Mouse (Mus musculus) CH12.LX (cell line): ENCODE data around the gene Rplp0. TPM values are rescaled to one million over a fixed set of nuclear protein-coding genes. Genes with fewer than 3 reads are reported as not detected.
A peak's percentile ranks its signal among the peaks of the same experiment; 100 is the strongest.

Experiments
- DNase-seq: peaks from one replicate; pipeline ENCODE4 v3.0.0-alpha.2; 2013; ENCODE audit errors: extremely low read depth
- H3K27ac ChIP-seq: 2 replicates; pipeline ENCODE4 v1.5.1; 2012; ENCODE audit warnings: low read depth, mild to moderate bottlenecking, control low read depth, moderate library complexity; ENCODE audit not compliant: insufficient read depth
- H3K27me3 ChIP-seq: replicated peaks from 2 replicates; pipeline ENCODE3; 2012; ENCODE audit warnings: inconsistent platforms
- H3K36me3 ChIP-seq, 2 experiments: replicated peaks in 1 of 2; 2 replicates each; pipeline versions ENCODE3 to v1.6.1; 2012; ENCODE audit warnings: inconsistent platforms in 1 of 2, low read length in 1 of 2, mild to moderate bottlenecking in 1 of 2, mixed read lengths in 1 of 2, moderate library complexity in 1 of 2; ENCODE audit not compliant: control insufficient read depth in 1 of 2, insufficient read depth in 1 of 2
- H3K4me1 ChIP-seq, 2 experiments: 2 replicates each; pipeline ENCODE4 v1.6.1; 2012; ENCODE audit warnings: inconsistent platforms in 1 of 2, moderate library complexity in 1 of 2; ENCODE audit not compliant: insufficient read depth in 2 of 2, control insufficient read depth in 1 of 2
- H3K4me2 ChIP-seq: 2 replicates; pipeline ENCODE4 v1.6.1; 2012; ENCODE audit warnings: low read depth, mild to moderate bottlenecking, control low read depth; ENCODE audit not compliant: poor library complexity, insufficient read depth, severe bottlenecking
- H3K4me3 ChIP-seq, 3 experiments: fragments of 150-350 bp in 1 of 3; sonication (generic) in 1 of 3; replicated peaks in 1 of 3; 2 replicates each; pipeline versions ENCODE3 to v1.5.1; 2011 to 2012; ENCODE audit warnings: low read depth in 2 of 3, low read length in 2 of 3, mild to moderate bottlenecking in 2 of 3, moderate library complexity in 2 of 3, control low read depth in 1 of 3, improper control_type of control experiment in 1 of 3, inconsistent platforms in 1 of 3, mixed read lengths in 1 of 3; ENCODE audit not compliant: poor library complexity in 1 of 3
- H3K79me2 ChIP-seq: replicated peaks from 2 replicates; pipeline ENCODE4 v1.6.1; 2012; ENCODE audit warnings: mild to moderate bottlenecking, moderate library complexity; ENCODE audit not compliant: control insufficient read depth, poor library complexity, insufficient read depth, severe bottlenecking; ENCODE audit errors: extremely low read depth
- H3K9ac ChIP-seq: 2 replicates; pipeline ENCODE4 v1.6.1; 2012; ENCODE audit warnings: low read depth, mild to moderate bottlenecking, control low read depth, moderate library complexity; ENCODE audit not compliant: insufficient read depth
- H3K9me3 ChIP-seq: replicated peaks from 2 replicates; pipeline ENCODE3; 2012; ENCODE audit warnings: low read length, inconsistent platforms, mixed read lengths
- BHLHE40 ChIP-seq: IDR thresholded peaks from 2 replicates; pipeline ENCODE4 v1.6.1; 2011; ENCODE audit warnings: mild to moderate bottlenecking, low read depth, low read length, improper control_type of control experiment
- CHD1 ChIP-seq: IDR thresholded peaks from 2 replicates; pipeline ENCODE4 v1.6.1; 2012; ENCODE audit warnings: low read depth, low read length, improper control_type of control experiment, inconsistent platforms
- CHD2 ChIP-seq: IDR thresholded peaks from 2 replicates; pipeline ENCODE4 v1.6.1; 2011; ENCODE audit warnings: low read length, improper control_type of control experiment
- CTCF ChIP-seq, 2 experiments: IDR thresholded peaks in 1 of 2; conservative IDR thresholded peaks in 1 of 2; 2 replicates each; pipeline ENCODE4 v1.5.1; 2011 to 2012; ENCODE audit warnings: low read depth in 2 of 2, low read length in 2 of 2, improper control_type of control experiment in 1 of 2, inconsistent platforms in 1 of 2, mild to moderate bottlenecking in 1 of 2, moderate library complexity in 1 of 2
- E2F4 ChIP-seq: IDR thresholded peaks from 2 replicates; pipeline ENCODE4 v1.6.1; 2011; ENCODE audit warnings: low read depth, low read length, improper control_type of control experiment; ENCODE audit not compliant: insufficient replicate concordance
- ELF1 ChIP-seq: IDR thresholded peaks from 2 replicates; pipeline ENCODE4 v1.6.1; 2014; ENCODE audit warnings: low read depth, mild to moderate bottlenecking, inconsistent platforms, low read length, improper control_type of control experiment
- EP300 ChIP-seq: IDR thresholded peaks from 2 replicates; pipeline ENCODE4 v1.6.1; 2011; ENCODE audit warnings: low read length, improper control_type of control experiment
- ETS1 ChIP-seq: conservative IDR thresholded peaks from 2 replicates; pipeline ENCODE4 v1.6.1; 2012; ENCODE audit warnings: low read depth, mild to moderate bottlenecking, inconsistent platforms, low read length, improper control_type of control experiment, moderate library complexity
- GABPA ChIP-seq: IDR thresholded peaks from 2 replicates; pipeline ENCODE4 v1.6.1; 2012; ENCODE audit warnings: low read depth, low read length, improper control_type of control experiment, inconsistent platforms; ENCODE audit not compliant: insufficient replicate concordance
- HCFC1 ChIP-seq: IDR thresholded peaks from 2 replicates; pipeline ENCODE4 v1.6.1; 2012; ENCODE audit warnings: low read depth, mild to moderate bottlenecking, inconsistent platforms, low read length, improper control_type of control experiment
- IRF4 ChIP-seq: IDR thresholded peaks from 2 replicates; pipeline ENCODE4 v1.6.1; 2014; ENCODE audit warnings: low read depth, mild to moderate bottlenecking, inconsistent platforms, low read length, improper control_type of control experiment
- JUN ChIP-seq: IDR thresholded peaks from 2 replicates; pipeline ENCODE4 v1.6.1; 2011; ENCODE audit warnings: low read depth, mild to moderate bottlenecking, low read length, improper control_type of control experiment, moderate library complexity; ENCODE audit not compliant: insufficient read depth
- JUND ChIP-seq: conservative IDR thresholded peaks from 2 replicates; pipeline ENCODE4 v1.6.1; 2011; ENCODE audit warnings: low read depth, low read length, improper control_type of control experiment
- KAT2A ChIP-seq: IDR thresholded peaks from 2 replicates; pipeline ENCODE4 v1.6.1; 2012; ENCODE audit warnings: low read length, improper control_type of control experiment, inconsistent platforms; ENCODE audit not compliant: insufficient replicate concordance
- MAFK ChIP-seq: IDR thresholded peaks from 2 replicates; pipeline ENCODE4 v1.6.1; 2011; ENCODE audit warnings: low read length, improper control_type of control experiment; ENCODE audit not compliant: insufficient replicate concordance
- MAX ChIP-seq: IDR thresholded peaks from 2 replicates; pipeline ENCODE4 v1.6.1; 2011; ENCODE audit warnings: low read length, improper control_type of control experiment
- MAZ ChIP-seq: IDR thresholded peaks from 2 replicates; pipeline ENCODE4 v1.6.1; 2012; ENCODE audit warnings: low read depth, mild to moderate bottlenecking, inconsistent platforms, low read length, improper control_type of control experiment, moderate library complexity
- MEF2A ChIP-seq: IDR thresholded peaks from 2 replicates; pipeline ENCODE4 v1.6.1; 2014; ENCODE audit warnings: low read depth, mild to moderate bottlenecking, inconsistent platforms, low read length, improper control_type of control experiment, borderline replicate concordance
- MXI1 ChIP-seq: IDR thresholded peaks from 2 replicates; pipeline ENCODE4 v1.6.1; 2011; ENCODE audit warnings: mild to moderate bottlenecking, low read depth, low read length, improper control_type of control experiment
- MYC ChIP-seq: IDR thresholded peaks from 2 replicates; pipeline ENCODE4 v1.6.1; 2011; ENCODE audit warnings: low read depth, mild to moderate bottlenecking, improper control_type of control experiment, low read length
- NELFE ChIP-seq: IDR thresholded peaks from 2 replicates; pipeline ENCODE4 v1.6.1; 2011; ENCODE audit warnings: low read depth, low read length, improper control_type of control experiment
- NRF1 ChIP-seq: IDR thresholded peaks from 2 replicates; pipeline ENCODE4 v1.6.1; 2014; ENCODE audit warnings: low read depth, mild to moderate bottlenecking, inconsistent platforms, low read length, improper control_type of control experiment, moderate library complexity
- PAX5 ChIP-seq: IDR thresholded peaks from 2 replicates; pipeline ENCODE4 v1.6.1; 2012; ENCODE audit warnings: low read length, inconsistent platforms, mixed read lengths
- POLR2A ChIP-seq: IDR thresholded peaks from 2 replicates; pipeline ENCODE4 v1.6.1; 2011; ENCODE audit warnings: low read depth, mild to moderate bottlenecking, improper control_type of control experiment, low read length
- POLR2AphosphoS2 ChIP-seq: IDR thresholded peaks from 2 replicates; pipeline ENCODE4 v1.6.1; 2011; ENCODE audit warnings: low read depth, low read length, improper control_type of control experiment
- RAD21 ChIP-seq: IDR thresholded peaks from 2 replicates; pipeline ENCODE4 v1.6.1; 2011; ENCODE audit warnings: low read depth, mild to moderate bottlenecking, low read length, improper control_type of control experiment, moderate library complexity
- RCOR1 ChIP-seq: conservative IDR thresholded peaks from 2 replicates; pipeline ENCODE4 v1.6.1; 2012; ENCODE audit warnings: low read depth, mild to moderate bottlenecking, inconsistent platforms, low read length, improper control_type of control experiment
- SIN3A ChIP-seq: IDR thresholded peaks from 2 replicates; pipeline ENCODE4 v1.6.1; 2012; ENCODE audit warnings: low read length, improper control_type of control experiment, inconsistent platforms
- SMC3 ChIP-seq: IDR thresholded peaks from 2 replicates; pipeline ENCODE4 v1.6.1; 2011; ENCODE audit warnings: low read depth, low read length, improper control_type of control experiment
- TBP ChIP-seq: conservative IDR thresholded peaks from 2 replicates; pipeline ENCODE4 v1.6.1; 2011; ENCODE audit warnings: low read depth, low read length, improper control_type of control experiment
- TCF12 ChIP-seq: IDR thresholded peaks from 2 replicates; pipeline ENCODE4 v1.6.1; 2014; ENCODE audit warnings: low read depth, mild to moderate bottlenecking, inconsistent platforms, low read length, improper control_type of control experiment
- UBTF ChIP-seq: IDR thresholded peaks from 2 replicates; pipeline ENCODE4 v1.6.1; 2012; ENCODE audit warnings: low read depth, mild to moderate bottlenecking, inconsistent platforms, low read length, improper control_type of control experiment, moderate library complexity
- USF1 ChIP-seq: IDR thresholded peaks from 2 replicates; pipeline ENCODE4 v1.6.1; 2014; ENCODE audit warnings: low read depth, mild to moderate bottlenecking, inconsistent platforms, low read length, improper control_type of control experiment
- USF2 ChIP-seq: conservative IDR thresholded peaks from 2 replicates; pipeline ENCODE4 v1.6.1; 2011; ENCODE audit warnings: low read depth, low read length, improper control_type of control experiment
- ZC3H11A ChIP-seq: IDR thresholded peaks from 2 replicates; pipeline ENCODE4 v1.6.1; 2012; ENCODE audit warnings: low read depth, mild to moderate bottlenecking, inconsistent platforms, low read length, improper control_type of control experiment
- ZKSCAN1 ChIP-seq: IDR thresholded peaks from 2 replicates; pipeline ENCODE4 v1.6.1; 2012; ENCODE audit warnings: low read depth, inconsistent platforms, low read length, improper control_type of control experiment, borderline replicate concordance
- ZMIZ1 ChIP-seq: IDR thresholded peaks from 2 replicates; pipeline ENCODE4 v1.6.1; 2012; ENCODE audit warnings: low read depth, mild to moderate bottlenecking, inconsistent platforms, low read length, improper control_type of control experiment
- ZNF384 ChIP-seq: IDR thresholded peaks from 2 replicates; pipeline ENCODE4 v1.6.1; 2012; ENCODE audit warnings: low read depth, low read length, improper control_type of control experiment, inconsistent platforms
- dilution Hi-C: fragments of 300-500 bp; cut with MboI; formaldehyde crosslinking; loops from 2 replicates; pipeline ENCODE4 v1.14.3; 2020; ENCODE audit warnings: low sequenced_read_pairs; ENCODE audit not compliant: extremely low pct_unique_long_range_greater_than_20kb, extremely low pct_ligation_motif_present
- in situ Hi-C: fragments of 300-500 bp; cut with MboI; formaldehyde crosslinking; loops from 3 replicates; pipeline ENCODE4 v1.14.3; 2019; ENCODE audit warnings: low sequenced_read_pairs, low pct_ligation_motif_present, low pct_unique_long_range_greater_than_20kb, mixed read lengths
- polyA plus RNA-seq: library from polyadenylated mRNA; unstranded; fragments of >175 nt; gene quantifications from 2 replicates; pipeline ENCODE4 v1.2.1, GENCODE M21; 2012; ENCODE audit warnings: low read depth; ENCODE audit not compliant: insufficient read length
- total RNA-seq, 2 experiments: library from RNA; depleted of rRNA; stranded (reverse); fragments of 300-350 nt in 1 of 2; fragments of >200 nt in 1 of 2; gene quantifications; 2 replicates each; pipeline ENCODE4 v1.2.3; 2012 to 2014

The Rplp0 gene
- total and polyA plus RNA-seq, 3 experiments = 4,800 to 6,606 (median 5,581) TPM

DNA sequence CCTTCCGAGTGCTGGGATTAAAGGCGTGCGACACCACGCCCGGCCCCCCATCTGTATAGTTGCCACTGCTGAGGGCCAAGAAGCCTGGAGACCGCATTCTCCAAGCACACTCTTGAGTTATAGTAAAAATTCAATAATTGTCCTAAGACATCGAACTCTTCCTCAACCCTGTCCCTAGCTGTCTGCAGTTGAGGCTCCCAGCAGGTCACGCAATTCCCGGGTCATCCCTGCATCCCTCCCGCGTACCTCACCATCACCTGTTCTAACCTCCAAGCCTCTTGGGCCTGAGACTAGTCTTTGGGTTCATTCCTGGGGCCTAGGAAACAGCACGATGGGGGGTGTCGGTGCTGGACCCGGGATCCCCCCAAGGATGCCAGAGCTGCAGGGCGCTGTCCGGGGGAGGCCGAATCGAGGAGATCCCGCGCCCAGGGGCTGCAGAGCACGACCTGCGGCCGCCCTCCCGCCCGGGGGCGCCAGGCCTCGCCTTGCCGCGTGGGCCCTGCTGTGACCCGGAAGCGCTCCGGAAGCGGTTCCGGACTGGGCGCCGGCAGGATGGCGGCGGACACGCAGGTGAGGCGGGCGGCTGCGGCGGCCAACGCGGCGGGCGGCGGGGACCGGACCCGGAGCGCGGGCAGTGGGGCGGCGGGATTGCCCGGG lies 5.6 kb downstream of the Rplp0 start, which contains the start of gene Gcn1l1:
Gene Gcn1l1, plus strand, starts transcription at position 518 of the 657 bp plus-strand sequence.
- TF ChIP-seq MYC = peak; percentile 65; the same call in 1 of the 2 replicates
- no peak for TF ChIP-seq RCOR1
- no peak for TF ChIP-seq ZC3H11A
- TF ChIP-seq USF2 = no peak
- no peak for TF ChIP-seq RAD21
- TF ChIP-seq E2F4 = no peak
- TF ChIP-seq MAX = peak; percentile 86
- peak; percentile 62 for TF ChIP-seq CHD2
- TF ChIP-seq MAFK = no peak
- peak; percentile 88 for TF ChIP-seq ELF1
- TF ChIP-seq ZNF384 = no peak
- TF ChIP-seq ETS1 = no peak
- peak; percentile 63 for TF ChIP-seq POLR2A
- no peak for TF ChIP-seq JUND
- TF ChIP-seq ZKSCAN1 = no peak
- peak; percentile 52; the same call in 1 of the 2 replicates for TF ChIP-seq MEF2A
- TF ChIP-seq PAX5 = no peak
- TF ChIP-seq ZMIZ1 = no peak
- TF ChIP-seq CTCF (conservative IDR thresholded peaks at IDR 0.05 in 1 of 2, IDR thresholded peaks at IDR 0.05 in 1 of 2; ENCODE audit: low read depth in 2 of 2, low read length in 2 of 2) = peak in 1 of 2 experiments; percentile 61; a peak in 2 of 4 replicates
- TF ChIP-seq BHLHE40 = no peak
- no peak for TF ChIP-seq SMC3
- peak; percentile 58 for TF ChIP-seq NRF1
- no peak for TF ChIP-seq JUN
- 0 out of 2 replicates have a peak, but pooled peaks have one; percentile 32 for TF ChIP-seq UBTF
- no peak for TF ChIP-seq MAZ
- peak; percentile 45; the same call in 1 of the 2 replicates for TF ChIP-seq IRF4
- TF ChIP-seq POLR2AphosphoS2 = no peak; the same call in 1 of the 2 replicates
- TF ChIP-seq USF1 = no peak
- no peak for TF ChIP-seq TBP
- TF ChIP-seq NELFE = peak; percentile 61; the same call in 1 of the 2 replicates
- peak; percentile 44; the same call in 1 of the 2 replicates for TF ChIP-seq GABPA
- peak; percentile 89 for TF ChIP-seq MXI1
- TF ChIP-seq CHD1 = no peak
- TF ChIP-seq SIN3A = peak; percentile 74; the same call in 1 of the 2 replicates
- peak; percentile 86 for TF ChIP-seq HCFC1
- peak; percentile 87 for TF ChIP-seq TCF12
- no peak for TF ChIP-seq EP300
- TF ChIP-seq KAT2A = peak; percentile 88; the same call in 1 of the 2 replicates
- Histone ChIP-seq H3K27me3 (no peaks in the 10 kb centered on the region), H3K79me2 (peaks cover 73% of the 10 kb centered on the region), H3K4me1 (peaks cover 7 to 35% of the 10 kb centered on the region in 2 experiments; a peak in 3 of 4 replicates), H3K27ac (peak within 1 kb of the TSS; percentile 24; the same call in 1 of the 2 replicates), H3K9me3 (no peaks in the 10 kb centered on the region), H3K9ac (peak within 1 kb of the TSS; percentile 58), H3K36me3 (peaks cover 31 to 67% of the 10 kb centered on the region in 2 experiments), H3K4me2 (peak within 1 kb of the TSS; percentile 53), H3K4me3 (peak within 1 kb of the TSS; percentile 72 to 91 (median 90))
- dilution Hi-C loops (no loop called here), in situ Hi-C loops (no loop called here)
- peak; percentile 64 for DNase-seq
